Mouse (Mus musculus): ENCODE measurements around the gene Svep1.

DNA sequence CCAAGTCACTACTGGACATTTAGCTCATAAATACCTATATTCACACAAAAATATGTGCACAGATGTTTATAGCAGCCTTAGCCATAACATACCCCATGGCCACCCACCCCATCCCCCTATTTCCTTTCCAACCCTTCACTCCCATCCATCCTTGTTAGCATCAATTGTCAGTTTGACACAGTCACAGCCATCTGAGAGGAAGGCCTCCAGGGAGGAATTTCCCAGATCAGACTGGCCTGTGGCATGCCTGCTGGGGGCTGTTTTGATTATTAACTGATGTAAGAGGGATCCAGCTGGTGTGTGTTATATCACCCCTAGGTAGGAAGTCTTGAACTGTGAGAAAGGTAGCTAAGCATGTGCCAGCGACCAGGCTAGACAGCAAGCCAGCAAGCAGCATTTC, 47.1 kb downstream of the Svep1 start:
- no peak for TF ChIP-seq CTCF (IDR thresholded peaks at IDR 0.05; ENCODE audit: extremely low read depth, insufficient read length, insufficient replicate concordance, low read depth, low read length)
- TF ChIP-seq POLR2A (IDR thresholded peaks at IDR 0.05; ENCODE audit: low read depth, low read length): no peak
